Mouse (Mus musculus) olfactory bulb, adult 2 months (tissue): ENCODE measurements around the gene Dlx3.

Experiments used
- CTCF ChIP-seq: fragments of 200-500 bp; IDR thresholded peaks from 2 replicates; pipeline ENCODE4 v1.5.1; 2012; ENCODE audit warnings: low read depth, mild to moderate bottlenecking, low read length, moderate library complexity; ENCODE audit not compliant: insufficient read depth
- POLR2A ChIP-seq: fragments of 200-500 bp; IDR thresholded peaks from 2 replicates; pipeline ENCODE4 v1.6.1; 2012; ENCODE audit warnings: mild to moderate bottlenecking, low read depth, low read length, moderate library complexity; ENCODE audit not compliant: insufficient read depth

- TF ChIP-seq POLR2A (no peak), CTCF (no peak)
These were observed 6.6 kb downstream of the Dlx3 start for GRCm38 (mm10) chr11:95126272-95127245.
